ENCODE assay signal across 10 mouse cellular contexts in the genomic region with DNA sequence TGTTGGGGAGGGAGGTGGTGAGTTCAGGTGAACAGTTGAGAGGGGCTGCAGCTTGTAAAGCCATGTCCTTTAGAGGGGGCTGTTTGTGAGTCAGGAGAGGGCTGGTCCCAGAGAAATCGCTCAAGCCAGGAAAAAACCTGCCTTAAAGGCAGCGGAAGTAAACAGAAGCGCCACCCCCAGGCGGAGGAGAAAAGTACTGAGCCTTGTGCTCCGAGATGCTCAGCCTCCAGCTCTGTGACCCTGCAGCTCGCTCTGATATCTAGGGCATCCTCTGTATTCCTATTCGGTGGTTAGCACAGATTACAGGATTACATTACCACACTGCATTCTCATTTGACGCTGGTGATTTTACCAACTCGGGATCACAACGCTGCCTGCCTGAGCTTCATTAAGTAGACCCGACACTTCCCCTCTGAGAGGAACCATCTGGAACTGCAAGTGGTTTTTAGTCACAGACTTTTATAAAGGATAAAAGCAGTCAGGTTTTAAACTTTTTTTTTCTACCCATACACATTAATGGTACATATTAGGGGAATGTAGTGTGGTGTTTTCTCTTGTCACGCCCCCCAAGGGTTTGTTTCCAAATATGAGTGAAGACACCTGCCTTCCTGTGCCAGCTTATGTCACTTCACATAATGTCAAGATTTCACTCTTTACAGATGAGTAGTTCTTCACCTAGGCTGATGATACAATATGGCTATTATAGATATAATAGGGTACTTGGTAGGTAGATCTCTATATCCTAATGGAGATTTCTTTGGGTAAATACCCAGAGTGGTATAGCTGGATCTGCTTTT.
DNase-seq lines count a peak whose midpoint lies in the region; ATAC-seq and TF ChIP-seq lines count a peak whose summit lies in the region.
"Had no signal": no experiment of that assay in that cellular context is flagged by ENCODE, and none has a peak within 500 bp of the region (broad histone marks: within the 10 kb centered on the region; RNA-seq: fewer than 3 reads in every experiment).

No protein-coding gene starts in this region.

- DNase-seq in kidney, postnatal 0 days (ENCODE audit: low spot score) = peak; percentile 49
- DNase-seq in kidney, adult 2 months = no peak
- peak; percentile 20 for DNase-seq in right cerebral cortex, postnatal 14 days
- no peak for DNase-seq in right cerebral cortex, adult 2 months (ENCODE audit: low spot score in 2 of 2)
- peak; percentile 6 for DNase-seq in embryo, embryonic 9.5 days (ENCODE audit: extremely low spot score)
- peak; percentile 69 for DNase-seq in retina, postnatal 1 day
- no peak for DNase-seq in spleen, adult 12 weeks (ENCODE audit: low spot score)
- no peak for DNase-seq in layer of hippocampus, postnatal 25 days (ENCODE audit: extremely low spot score in 1 of 2, low spot score in 1 of 2)
- DNase-seq: kidney, postnatal 14 days; thymus, postnatal 14 days had no signal

- no peak overlapping the region for H3K27ac ChIP-seq in kidney, postnatal 0 days
- no peak overlapping the region for H3K27ac ChIP-seq in kidney, adult 2 months (ENCODE audit: insufficient read depth, low read depth, low read length)

- no peak overlapping the region for H3K4me2 ChIP-seq in kidney, postnatal 0 days (ENCODE audit: low read length)

- 0 out of 2 replicates have a peak, but pooled peaks cover 3% of the 10 kb centered on the region for H3K4me1 ChIP-seq in kidney, postnatal 0 days (replicated peaks; ENCODE audit: insufficient read depth, low read length)
- H3K4me1 ChIP-seq in kidney, adult 2 months (ENCODE audit: control insufficient read depth, insufficient read depth, low read length) = no peaks in the 10 kb centered on the region

- TF ChIP-seq POLR2A in kidney, adult 2 months (IDR thresholded peaks at IDR 0.05; ENCODE audit: low read depth, low read length) = no peak

- H3K9ac ChIP-seq in kidney, postnatal 0 days (ENCODE audit: low read depth, low read length) = no peak overlapping the region

- no peak overlapping the region for H3K4me3 ChIP-seq in kidney, postnatal 0 days (replicated peaks; ENCODE audit: low read depth, low read length)
- H3K4me3 ChIP-seq in kidney, adult 2 months (ENCODE audit: insufficient read depth, low read depth, low read length) = no peak overlapping the region

- WGBS in kidney, postnatal 0 days = 41% methylated on average over 12 of the region's 12 CpGs
- WGBS in kidney, adult 2 months = 38% methylated on average over 12 of the region's 12 CpGs

- ATAC-seq in kidney, postnatal 0 days (replicated peaks; ENCODE audit: low FRiP score, low read depth) = no peak

- no peaks in the 10 kb centered on the region for H3K27me3 ChIP-seq in kidney, postnatal 0 days (ENCODE audit: insufficient read depth, low read length)
- no peaks in the 10 kb centered on the region for H3K27me3 ChIP-seq in kidney, adult 2 months (replicated peaks; ENCODE audit: control insufficient read depth, insufficient read depth, low read length)

- H3K9me3 ChIP-seq in kidney, postnatal 0 days (replicated peaks; ENCODE audit: low read length) = no peaks in the 10 kb centered on the region

- peak; percentile 52 for TF ChIP-seq CTCF in kidney, postnatal 0 days (IDR thresholded peaks at IDR 0.05; ENCODE audit: low read depth)
- TF ChIP-seq CTCF in kidney, adult 2 months (conservative IDR thresholded peaks at IDR 0.05; ENCODE audit: insufficient read depth, insufficient read length, low read depth, low read length) = no peak

- H3K36me3 ChIP-seq in kidney, postnatal 0 days (ENCODE audit: insufficient read depth, low read length) = no peaks in the 10 kb centered on the region
- no peaks in the 10 kb centered on the region for H3K36me3 ChIP-seq in kidney, adult 2 months (ENCODE audit: control insufficient read depth, insufficient read depth, low read length)

Comparison
In these comparisons a context has a peak if more than half of its experiments do, and no peak if none do; other contexts are left out.
1. DNase-seq: peak in kidney, postnatal 0 days (single experiment), right cerebral cortex, postnatal 14 days (single experiment), embryo, embryonic 9.5 days (single experiment) and retina, postnatal 1 day (single experiment); none in kidney, adult 2 months (single experiment), right cerebral cortex, adult 2 months (0 of 2), spleen, adult 12 weeks (single experiment) and layer of hippocampus, postnatal 25 days (0 of 2).